16 mouse cellular contexts compared by ENCODE assay signal in genomic region chr4:32939964-32940363, GRCm38 (mm10). TPM values are rescaled to one million over a fixed set of nuclear protein-coding genes. Genes with fewer than 3 reads are reported as not detected.
A peak's percentile ranks its signal among the peaks of the same experiment; 100 is the strongest.
DNase-seq lines count a peak whose midpoint lies in the region; ATAC-seq lines count a peak whose summit lies in the region.
"Had no signal": no experiment of that assay in that cellular context is flagged by ENCODE, and none has a peak within 500 bp of the region (broad histone marks: within the 10 kb centered on the region; RNA-seq: fewer than 3 reads in every experiment).

No protein-coding gene starts in this region.

- H3K9me3 ChIP-seq in embryonic facial prominence, embryonic 10.5 days, result no peaks in the 10 kb centered on the region
- no peaks in the 10 kb centered on the region for H3K9me3 ChIP-seq in forebrain, embryonic 13.5 days (replicated peaks)
- H3K9me3 ChIP-seq in midbrain, embryonic 16.5 days (replicated peaks; ENCODE audit: control insufficient read depth, low read length, poor library complexity, severe bottlenecking), result no peaks in the 10 kb centered on the region
- H3K9me3 ChIP-seq: heart, embryonic 15.5 days; hindbrain, embryonic 15.5 days; liver, embryonic 15.5 days had no signal

- WGBS in embryonic facial prominence, embryonic 10.5 days, result 47% methylated on average over 5 of the region's 5 CpGs
- WGBS in forebrain, embryonic 13.5 days, result 22% methylated on average over 5 of the region's 5 CpGs
- WGBS in midbrain, embryonic 16.5 days, result 50% methylated on average over 5 of the region's 5 CpGs

- H3K4me2 ChIP-seq in forebrain, embryonic 13.5 days, result no peak overlapping the region
- H3K4me2 ChIP-seq in midbrain, embryonic 16.5 days (ENCODE audit: low read length), result no peak overlapping the region
- H3K4me2 ChIP-seq: heart, embryonic 15.5 days; hindbrain, embryonic 15.5 days; liver, embryonic 15.5 days had no signal

- H3K36me3 ChIP-seq in embryonic facial prominence, embryonic 10.5 days (replicated peaks), result no peaks in the 10 kb centered on the region
- no peaks in the 10 kb centered on the region for H3K36me3 ChIP-seq in forebrain, embryonic 13.5 days (ENCODE audit: poor library complexity, severe bottlenecking)
- no peaks in the 10 kb centered on the region for H3K36me3 ChIP-seq in midbrain, embryonic 16.5 days (ENCODE audit: control insufficient read depth, insufficient read depth, low read length)
- H3K36me3 ChIP-seq: heart, embryonic 15.5 days; hindbrain, embryonic 15.5 days; liver, embryonic 15.5 days had no signal

- ATAC-seq in forebrain, embryonic 13.5 days, result peak; percentile 81
- ATAC-seq in midbrain, embryonic 16.5 days, result no peak
- ATAC-seq in monocyte, adult 5-6 weeks (replicated peaks; ENCODE audit: insufficient number of reproducible peaks, low FRiP score, low TSS enrichment, poor library complexity, severe bottlenecking), result no peak

- peak; percentile 28 for DNase-seq in layer of hippocampus, adult 9-11 months
- DNase-seq in layer of hippocampus, adult 8-10 months (ENCODE audit: low spot score in 2 of 2), result no peak
- peak; percentile 44 for DNase-seq in embryonic facial prominence, embryonic 10.5 days (ENCODE audit: low spot score)
- no peak for DNase-seq in adrenal gland, adult 18-20 months (ENCODE audit: low spot score in 2 of 2)
- DNase-seq: cerebellum, adult 11-12 months; kidney, adult 2 months; right cerebral cortex, postnatal 25 days had no signal

- H3K9ac ChIP-seq in forebrain, embryonic 13.5 days, result peak overlapping the region; percentile 30; the same call in 1 of the 2 replicates
- no peak overlapping the region for H3K9ac ChIP-seq in midbrain, embryonic 16.5 days (ENCODE audit: low read depth, low read length)
- H3K9ac ChIP-seq: heart, embryonic 15.5 days; hindbrain, embryonic 15.5 days; liver, embryonic 15.5 days had no signal

- H3K27ac ChIP-seq in embryonic facial prominence, embryonic 10.5 days (replicated peaks), result peak overlapping the region; percentile 40
- H3K27ac ChIP-seq in forebrain, embryonic 13.5 days, result peak overlapping the region; percentile 82
- H3K27ac ChIP-seq in midbrain, embryonic 16.5 days (ENCODE audit: low read length), result peak overlapping the region; percentile 13; the same call in 1 of the 2 replicates
- H3K27ac ChIP-seq: heart, embryonic 15.5 days; hindbrain, embryonic 15.5 days; liver, embryonic 15.5 days had no signal

- H3K27me3 ChIP-seq in embryonic facial prominence, embryonic 10.5 days (replicated peaks; ENCODE audit: low read depth, poor library complexity, severe bottlenecking), result no peaks in the 10 kb centered on the region
- H3K27me3 ChIP-seq in forebrain, embryonic 13.5 days, result no peaks in the 10 kb centered on the region
- no peaks in the 10 kb centered on the region for H3K27me3 ChIP-seq in midbrain, embryonic 16.5 days (ENCODE audit: control insufficient read depth, insufficient read depth, low read depth, low read length)
- H3K27me3 ChIP-seq: heart, embryonic 15.5 days; hindbrain, embryonic 15.5 days; liver, embryonic 15.5 days had no signal

- H3K4me1 ChIP-seq in embryonic facial prominence, embryonic 10.5 days, result peaks cover 28% of the 10 kb centered on the region
- H3K4me1 ChIP-seq in forebrain, embryonic 13.5 days, result peaks cover 25% of the 10 kb centered on the region
- no peaks in the 10 kb centered on the region for H3K4me1 ChIP-seq in midbrain, embryonic 16.5 days (ENCODE audit: control insufficient read depth, insufficient read depth, low read length)
- H3K4me1 ChIP-seq: hindbrain, embryonic 15.5 days; liver, embryonic 15.5 days had no signal

- H3K4me3 ChIP-seq in embryonic facial prominence, embryonic 10.5 days, result no peak overlapping the region
- no peak overlapping the region for H3K4me3 ChIP-seq in forebrain, embryonic 13.5 days
- H3K4me3 ChIP-seq in midbrain, embryonic 16.5 days (ENCODE audit: low read depth, low read length), result no peak overlapping the region
- H3K4me3 ChIP-seq: heart, embryonic 15.5 days; hindbrain, embryonic 15.5 days; liver, embryonic 15.5 days had no signal

RNA-seq across cellular contexts. Expression of gene Ankrd6, which starts 10.7 kb away (rescaled TPM):
- total RNA-seq in layer of hippocampus, adult 8-10 months (2022), result 10 to 100 TPM; 33.9 to 41.8 (median 34.3) TPM
- polyA plus RNA-seq in embryonic facial prominence, embryonic 10.5 days (2016; fragmentation: Nextera tagmentation; extraction: Ambion mirVana), result 12.2 and 16.4 TPM in 2 replicates
- polyA plus RNA-seq in forebrain, embryonic 13.5 days (2015; fragmentation: Nextera tagmentation; extraction: Ambion mirVana), result 25.4 and 27.5 TPM in 2 replicates
- polyA plus RNA-seq in midbrain, embryonic 16.5 days (2015; fragmentation: Nextera tagmentation; extraction: Ambion mirVana), result 35.7 and 37.9 TPM in 2 replicates
- not detected in 3 replicates for total RNA-seq in monocyte, adult 5-6 weeks (2017)
- 1 to 10 TPM; 2.0 to 3.3 TPM for total RNA-seq in adrenal gland, adult 18-20 months (2021)
- total RNA-seq: neutrophil, adult 5-6 weeks had no signal

RNA-seq across cellular contexts. Expression of gene Rragd, which starts 42.9 kb away (rescaled TPM):
- total RNA-seq in layer of hippocampus, adult 8-10 months (2022), result 10 to 100 TPM; 60.6 to 67.8 (median 64.7) TPM
- polyA plus RNA-seq in embryonic facial prominence, embryonic 10.5 days (2016; fragmentation: Nextera tagmentation; extraction: Ambion mirVana), result 22.5 and 22.9 TPM in 2 replicates
- polyA plus RNA-seq in forebrain, embryonic 13.5 days (2015; fragmentation: Nextera tagmentation; extraction: Ambion mirVana), result 22.7 and 23.9 TPM in 2 replicates
- 38.3 and 39.4 TPM in 2 replicates for polyA plus RNA-seq in midbrain, embryonic 16.5 days (2015; fragmentation: Nextera tagmentation; extraction: Ambion mirVana)
- 0.19 to 0.64 TPM (median 0.29 TPM) in 3 replicates for total RNA-seq in monocyte, adult 5-6 weeks (2017)
- 10 to 100 TPM; 16.1 to 21.1 TPM for total RNA-seq in adrenal gland, adult 18-20 months (2021)
- total RNA-seq: granulocyte monocyte progenitor cell, adult 5-6 weeks; MEL had no signal

Comparison
In these comparisons a context has a peak if more than half of its experiments do, and no peak if none do; other contexts are left out.
1. DNase-seq: peak in layer of hippocampus, adult 9-11 months (single experiment) and embryonic facial prominence, embryonic 10.5 days (single experiment); none in layer of hippocampus, adult 8-10 months (0 of 2) and adrenal gland, adult 18-20 months (0 of 2).
2. H3K27ac ChIP-seq: peak in every context shown above with its lines; median percentile 82 in forebrain, embryonic 13.5 days; 40 in embryonic facial prominence, embryonic 10.5 days; 13 in midbrain, embryonic 16.5 days.
3. RNA of gene Ankrd6, which starts 10.7 kb away (total RNA-seq): 33.9 to 41.8 TPM in layer of hippocampus, adult 8-10 months; 2.0 to 3.3 TPM in adrenal gland, adult 18-20 months and not detected in monocyte, adult 5-6 weeks; every median in the first group is over 4 times any median in the second.
4. RNA of gene Rragd, which starts 42.9 kb away (total RNA-seq): 60.6 to 67.8 TPM in layer of hippocampus, adult 8-10 months and 16.1 to 21.1 TPM in adrenal gland, adult 18-20 months; 0.19 to 0.64 TPM in monocyte, adult 5-6 weeks; every median in the first group is over 10 times any median in the second.